Mouse (Mus musculus): Measurements from ENCODE around the gene Elac2.

Elac2 gene

DNA sequence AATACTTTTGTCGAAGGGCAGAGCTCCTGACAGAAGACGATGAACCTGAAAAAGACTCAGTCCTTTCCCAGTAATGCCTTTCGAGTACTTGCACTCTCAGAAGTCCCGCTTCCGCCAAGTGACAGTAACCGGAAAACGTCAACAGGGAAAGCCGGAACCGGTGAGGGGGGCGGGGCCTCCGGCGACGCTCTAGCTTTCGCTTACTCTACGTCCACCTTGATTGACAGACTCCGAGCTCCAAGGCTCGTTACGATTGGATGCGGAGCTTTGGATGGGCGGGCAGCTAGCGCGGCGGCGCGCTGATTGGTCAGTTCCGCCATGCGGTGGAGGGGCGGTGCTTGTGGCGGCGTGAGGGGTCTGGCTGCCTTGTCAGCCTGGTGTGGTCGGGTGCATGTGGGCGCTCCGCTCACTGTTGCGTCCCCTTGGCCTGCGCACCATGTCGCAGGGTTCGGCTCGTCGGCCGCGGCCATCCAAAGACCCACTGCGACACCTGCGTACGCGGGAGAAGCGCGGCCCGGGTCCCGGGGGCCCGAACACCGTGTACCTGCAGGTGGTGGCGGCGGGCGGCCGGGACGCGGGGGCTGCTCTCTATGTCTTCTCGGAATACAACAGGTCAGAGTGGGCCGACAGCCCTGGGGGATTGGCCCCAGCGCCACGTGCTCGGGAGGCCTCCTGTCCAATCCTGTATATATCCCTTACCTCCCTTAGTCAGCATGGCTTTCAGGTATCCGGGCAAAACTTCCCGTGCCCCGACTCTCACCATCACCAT lies at the start of gene Elac2:
Gene Elac2 (plus strand): TSS at position 319 of the 769 bp plus-strand sequence.
- peak; percentile 93 for DNase-seq (ENCODE audit: low spot score in 2 of 2)

- no peak for DNase-seq (ENCODE audit: low spot score in 2 of 2)
Observed at GRCm38 (mm10) chr11:64929130-64929529, 49.7 kb upstream of the Elac2 start.

DNA sequence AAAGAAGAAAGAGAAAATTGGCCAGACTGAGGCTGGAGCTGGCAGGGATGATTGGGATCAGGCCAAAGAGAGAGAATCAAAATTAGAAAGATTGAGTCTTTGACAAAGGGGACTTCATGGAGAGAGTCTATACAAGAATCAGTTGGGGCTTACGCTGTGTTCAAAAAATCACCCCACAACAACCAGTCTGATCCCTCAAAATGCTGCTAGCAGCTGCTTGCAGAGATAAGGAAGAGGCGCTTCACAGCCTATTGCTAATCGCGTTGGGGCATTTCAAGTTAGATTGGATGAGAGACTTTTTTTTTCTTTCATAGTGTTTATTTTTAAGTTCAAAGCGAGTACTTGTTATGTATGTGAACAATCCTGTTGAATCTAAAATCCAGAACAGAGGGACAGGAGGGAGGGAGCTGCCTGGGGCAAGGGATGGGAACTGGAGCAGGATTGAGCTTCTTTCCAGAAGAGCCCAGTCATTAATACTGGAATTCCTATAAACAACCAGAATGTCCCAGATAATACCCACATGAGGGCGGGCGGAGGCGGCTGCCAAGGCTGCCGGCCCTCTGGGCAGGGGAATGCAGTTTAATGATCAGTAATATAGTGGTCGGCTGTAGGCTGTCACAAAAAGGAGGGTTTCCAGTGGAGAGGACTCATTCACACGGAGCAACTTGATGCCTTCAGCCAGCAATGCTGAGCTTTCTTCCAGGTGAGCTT lies 47.6 kb upstream of the Elac2 start:
- no peak for DNase-seq (ENCODE audit: low spot score in 2 of 2)

- no peak for DNase-seq (ENCODE audit: low spot score in 2 of 2)
Observed at GRCm38 (mm10) chr11:64937226-64937625, 41.6 kb upstream of the Elac2 start.

GRCm38 (mm10) chr11:64941193-64941592 lies 37.6 kb upstream of the Elac2 start:
- no peak for DNase-seq (ENCODE audit: low spot score in 2 of 2)

- no peak for DNase-seq (ENCODE audit: low spot score in 2 of 2)
Observed at GRCm38 (mm10) chr11:64949782-64950181, 29.1 kb upstream of the Elac2 start.

DNA sequence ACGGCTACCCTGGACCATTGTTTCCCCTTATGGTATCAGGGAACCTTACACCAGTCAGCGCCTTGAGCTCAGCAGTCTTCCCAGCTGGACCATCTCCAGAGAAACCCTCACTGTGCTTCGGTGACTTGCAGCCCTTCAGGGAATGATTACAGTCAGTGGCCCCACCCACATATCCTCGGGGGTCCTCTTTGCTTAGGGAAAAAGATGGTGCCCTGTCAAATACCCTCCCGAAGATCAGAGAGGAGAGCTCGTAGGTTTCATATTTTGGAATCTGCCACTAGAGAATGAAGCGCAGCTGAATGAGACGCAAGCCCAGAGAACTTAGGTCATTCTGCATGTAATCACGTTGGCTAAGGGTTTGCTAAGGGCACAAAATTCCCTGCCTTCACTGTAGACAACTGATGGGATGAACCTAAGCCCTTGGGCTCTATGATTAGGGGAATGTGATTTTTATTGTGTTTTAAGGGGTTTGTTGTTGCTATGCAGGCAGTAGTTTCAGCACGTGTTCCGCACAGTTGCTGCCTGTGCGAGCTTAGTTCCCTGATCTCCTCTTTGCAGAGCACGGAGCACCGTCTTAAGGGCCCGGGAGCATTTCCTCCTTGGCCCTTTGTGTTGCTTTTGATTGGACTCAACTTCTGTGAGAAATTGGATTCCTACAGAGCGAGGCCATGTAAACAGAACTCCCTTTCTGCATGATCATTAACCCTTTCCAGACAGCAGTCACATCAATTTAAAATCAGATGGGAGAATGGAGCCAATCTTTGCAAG lies 21.7 kb upstream of the Elac2 start:
- DNase-seq (ENCODE audit: low spot score in 2 of 2): no peak

DNA sequence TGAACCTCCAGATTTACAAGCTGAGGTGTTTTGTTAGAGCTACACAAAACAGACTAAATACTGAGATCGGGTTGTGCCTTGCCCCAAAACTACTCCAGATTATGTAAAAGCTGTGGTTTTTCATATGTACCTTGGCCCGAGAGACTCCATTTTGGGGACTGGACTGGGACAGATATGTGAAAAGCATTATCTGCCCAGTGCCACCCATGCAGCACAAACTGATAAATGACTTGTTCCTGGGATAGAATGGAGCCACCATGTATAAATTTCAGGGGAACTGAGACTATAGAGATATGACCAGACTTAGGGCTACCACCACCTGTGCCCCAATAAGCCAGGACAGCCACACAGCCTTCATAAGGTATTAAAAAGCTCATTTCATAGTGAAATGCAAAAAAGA lies 16.2 kb upstream of the Elac2 start:
- DNase-seq (ENCODE audit: low spot score in 2 of 2): no peak

GRCm38 (mm10) chr11:64968507-64968906 lies 10.3 kb upstream of the Elac2 start:
- DNase-seq (ENCODE audit: low spot score in 2 of 2): peak; percentile 31 to 37

DNA sequence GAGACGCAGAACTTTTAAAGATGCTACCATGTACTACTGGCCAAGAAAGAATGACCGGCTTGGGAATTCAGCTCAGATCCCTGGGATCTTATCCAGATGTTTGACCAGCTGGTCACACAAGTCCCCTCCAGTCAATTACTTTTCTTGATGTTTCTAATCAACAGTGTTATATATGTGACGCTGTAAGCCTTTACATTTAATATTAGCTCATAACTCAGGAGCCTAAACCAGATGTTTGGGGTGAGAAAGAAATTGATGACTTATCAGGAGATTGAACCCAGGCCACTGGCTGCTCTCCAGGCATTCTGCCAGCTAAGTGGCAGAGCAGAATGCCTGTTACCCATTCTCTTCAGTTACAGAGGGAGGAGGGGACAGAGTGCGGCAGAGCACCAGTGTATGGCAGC lies 9.9 kb upstream of the Elac2 start:
- DNase-seq (ENCODE audit: low spot score in 2 of 2): no peak

- no peak for DNase-seq (ENCODE audit: low spot score in 2 of 2)
Observed at GRCm38 (mm10) chr11:64971471-64971988, 7.3 kb upstream of the Elac2 start.

DNA sequence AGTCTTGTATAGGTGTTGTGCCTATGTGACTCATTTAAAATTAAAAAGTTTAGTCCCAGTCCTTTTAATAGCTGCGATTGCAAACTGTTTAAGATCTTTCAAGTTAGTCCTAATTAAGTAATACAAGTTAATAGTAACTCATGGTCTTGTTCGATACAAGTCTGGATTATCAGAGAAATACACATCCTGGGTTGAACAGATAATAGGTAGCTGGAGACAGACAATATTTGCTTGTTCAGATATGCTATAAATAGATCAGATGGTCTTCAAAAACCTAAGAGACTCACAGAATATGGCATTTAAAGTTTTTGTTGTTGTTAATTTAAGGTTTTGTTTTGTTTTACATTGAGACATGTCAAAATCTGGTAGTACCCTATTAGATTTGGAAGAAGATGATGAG lies 6.4 kb upstream of the Elac2 start:
- no peak for DNase-seq (ENCODE audit: low spot score in 2 of 2)

GRCm38 (mm10) chr11:64979489-64979845 lies 629 bp downstream of the Elac2 start:
- DNase-seq (ENCODE audit: low spot score in 2 of 2): no peak

DNA sequence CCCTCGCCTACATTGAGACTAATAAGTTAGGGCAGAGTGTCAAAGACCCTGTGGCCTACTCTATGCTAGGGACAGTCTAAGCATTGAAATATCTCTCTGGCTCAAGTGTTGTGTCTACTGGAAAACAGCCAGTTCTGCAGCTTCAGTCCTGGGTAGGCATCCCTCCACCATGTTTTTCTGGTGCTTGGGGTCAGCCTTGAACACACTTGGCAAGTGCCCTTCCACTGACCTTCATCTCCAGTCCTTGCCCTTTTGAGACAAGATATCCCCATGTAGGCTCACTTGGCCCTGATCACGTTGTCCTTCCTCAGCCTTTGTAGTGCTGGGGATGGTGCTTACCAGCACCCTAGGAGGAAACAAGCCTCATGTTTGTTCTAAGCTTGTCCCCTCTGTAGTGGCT lies 9.7 kb downstream of the Elac2 start:
- no peak for DNase-seq (ENCODE audit: low spot score in 2 of 2)

GRCm38 (mm10) chr11:64998439-64998838 lies 19.6 kb downstream of the Elac2 start:
- no peak for DNase-seq (ENCODE audit: low spot score in 2 of 2)

GRCm38 (mm10) chr11:64999685-65000084 lies 20.8 kb downstream of the Elac2 start:
- no peak for DNase-seq (ENCODE audit: low spot score in 2 of 2)

DNA sequence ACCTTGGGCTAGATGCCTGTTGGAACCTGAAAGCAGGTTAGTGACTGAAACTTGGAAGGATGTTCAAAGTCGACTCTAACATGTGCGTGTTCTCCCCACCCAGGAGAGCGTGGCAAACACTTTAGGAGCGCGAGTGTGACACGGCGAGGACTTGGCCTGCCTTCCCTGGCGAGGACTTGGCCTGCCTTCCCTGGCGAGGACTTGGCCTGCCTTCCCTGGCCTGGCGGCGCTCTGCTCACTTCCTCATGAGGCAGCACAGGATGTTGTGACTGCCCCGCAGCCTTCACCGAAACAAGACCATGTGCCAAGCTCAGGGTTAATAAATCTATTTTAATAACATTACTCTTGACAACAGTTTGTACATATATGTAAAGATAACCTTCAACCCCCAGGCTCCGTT lies 22.9 kb downstream of the Elac2 start:
- DNase-seq (ENCODE audit: low spot score in 2 of 2): no peak

DNA sequence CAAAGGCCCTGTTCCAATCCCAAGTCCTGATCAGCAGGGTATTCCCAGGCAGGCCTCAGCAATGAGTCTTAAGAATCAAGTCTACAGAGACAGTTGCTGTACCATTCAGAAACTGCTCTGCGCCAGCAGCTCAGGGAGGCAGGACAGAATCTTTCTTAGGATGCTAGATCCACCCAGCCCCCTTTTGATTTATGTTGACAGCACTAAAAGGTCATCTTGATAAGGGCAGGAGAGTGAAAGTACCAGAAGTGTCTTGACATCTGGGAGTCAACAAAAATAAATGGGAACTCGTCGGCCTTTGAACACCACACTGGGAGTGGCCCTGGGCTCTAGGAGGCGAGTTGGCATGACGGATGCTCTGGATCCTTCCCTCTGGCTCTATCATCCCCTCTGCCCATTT lies 24.8 kb downstream of the Elac2 start:
- no peak for DNase-seq (ENCODE audit: low spot score in 2 of 2)

- no peak for DNase-seq (ENCODE audit: low spot score in 2 of 2)
Observed at GRCm38 (mm10) chr11:65004836-65005235, 26.0 kb downstream of the Elac2 start.

- DNase-seq (ENCODE audit: low spot score in 2 of 2): no peak
Observed at GRCm38 (mm10) chr11:65006047-65006446, 27.2 kb downstream of the Elac2 start.

- no peak for DNase-seq (ENCODE audit: low spot score in 2 of 2)
Observed at GRCm38 (mm10) chr11:65013906-65014305, 35.1 kb downstream of the Elac2 start.

DNA sequence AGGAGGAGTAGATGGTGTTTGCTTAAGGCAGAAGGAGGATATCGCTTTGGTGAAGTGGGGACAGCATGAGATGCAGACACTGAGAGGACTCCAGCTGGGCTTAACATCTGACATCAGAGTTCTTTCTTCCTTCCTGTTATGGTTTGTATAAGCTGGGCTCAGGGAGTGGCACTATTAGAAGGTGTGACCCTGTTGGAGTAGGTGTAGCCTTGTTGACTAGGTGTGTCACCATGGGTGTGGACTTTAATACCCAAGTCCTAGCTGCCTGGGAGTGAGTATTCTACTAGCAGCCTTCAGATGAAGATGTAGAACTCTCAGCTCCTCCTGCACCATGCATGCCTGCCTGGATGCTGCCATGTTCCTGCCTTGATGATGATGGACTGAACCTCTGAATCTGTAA lies 37.9 kb downstream of the Elac2 start:
- DNase-seq (ENCODE audit: low spot score in 2 of 2): no peak
